Mouse (Mus musculus) heart, embryonic 13.5 days (tissue): ENCODE measurements around the gene Lin37. TPM values are rescaled to one million over a fixed set of nuclear protein-coding genes. Genes with fewer than 3 reads are reported as not detected.

Experiments
- ATAC-seq: fragments of 200-750 bp; cut with Nextera tagmentation; 2 replicates; pipeline ENCODE4 v1.8.0; 2017; ENCODE audit warnings: moderate TSS enrichment; ENCODE audit not compliant: insufficient number of reproducible peaks, low FRiP score, low TSS enrichment; ENCODE audit errors: extremely low read depth
- H3K27ac ChIP-seq: fragments of 300-500 bp; sonication (generic); replicated peaks from 2 replicates; pipeline ENCODE4 v1.5.1; 2015; ENCODE audit warnings: moderate library complexity, mild to moderate bottlenecking, inconsistent platforms
- H3K27me3 ChIP-seq: fragments of 300-500 bp; sonication (generic); replicated peaks from 2 replicates; pipeline ENCODE4 v1.6.1; 2015; ENCODE audit warnings: mild to moderate bottlenecking, inconsistent platforms
- H3K36me3 ChIP-seq: fragments of 300-500 bp; sonication (generic); 2 replicates; pipeline ENCODE4 v1.6.1; 2015; ENCODE audit warnings: mild to moderate bottlenecking, inconsistent platforms
- H3K4me1 ChIP-seq: fragments of 300-500 bp; sonication (generic); 2 replicates; pipeline ENCODE4 v1.6.1; 2015; ENCODE audit warnings: inconsistent platforms
- H3K4me2 ChIP-seq: fragments of 300-500 bp; sonication (generic); 2 replicates; pipeline ENCODE4 v1.6.1; 2015; ENCODE audit warnings: inconsistent platforms, mild to moderate bottlenecking, moderate library complexity
- H3K4me3 ChIP-seq: fragments of 300-500 bp; sonication (generic); 2 replicates; pipeline ENCODE4 v1.5.1; 2015; ENCODE audit warnings: moderate library complexity, mild to moderate bottlenecking, inconsistent platforms
- H3K9ac ChIP-seq: fragments of 300-500 bp; sonication (generic); 2 replicates; pipeline ENCODE4 v1.6.1; 2015; ENCODE audit warnings: inconsistent platforms, mild to moderate bottlenecking, moderate library complexity
- H3K9me3 ChIP-seq: fragments of 300-500 bp; sonication (generic); 2 replicates; pipeline ENCODE4 v1.6.1; 2016; ENCODE audit warnings: inconsistent platforms
- WGBS: fragments of 180-500 bp; shearing (Covaris S2); methylation state at CpG from one replicate; pipeline ENCODE4 v1.1.7; 2015; ENCODE audit warnings: mixed read lengths; 5-methylcytosine and 5-hydroxymethylcytosine counted together
- polyA plus RNA-seq: library from polyadenylated mRNA; unstranded; fragments of >200 nt; fragmentation: Nextera tagmentation; extraction: Ambion mirVana; gene quantifications from 2 replicates; pipeline ENCODE4 v1.2.1, GENCODE M21; 2015

Gene Lin37
- polyA plus RNA-seq = 31.0 and 36.9 TPM in 2 replicates

DNA sequence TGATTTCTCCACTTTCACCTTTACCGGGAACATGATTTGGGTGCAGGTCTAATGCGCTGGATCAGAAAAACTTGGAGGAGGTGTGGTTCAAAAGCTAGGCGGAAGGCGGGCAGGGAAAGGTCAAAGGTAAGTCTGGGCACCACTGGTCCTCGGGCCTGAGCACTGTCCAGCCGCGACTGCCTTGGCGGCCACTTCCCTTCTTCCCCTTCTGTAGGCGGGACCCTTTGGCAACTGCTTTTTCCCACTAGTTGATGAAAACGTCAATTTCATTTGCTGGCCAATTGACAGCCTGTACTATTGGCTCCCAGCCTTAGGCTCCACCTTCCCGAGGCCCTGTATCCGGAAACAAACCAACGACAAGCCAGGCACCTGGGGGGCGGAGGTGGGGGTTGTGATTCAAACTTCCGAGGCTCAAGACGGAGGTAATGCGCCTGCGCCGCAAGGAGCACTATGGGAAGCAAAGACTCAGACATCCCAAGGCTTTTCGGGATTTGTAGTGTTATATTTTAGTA, at the start of gene Lin37:
TSS of gene Lin37 (minus strand) at position 396 of the 512 bp plus-strand sequence.
- peaks cover 45% of the 10 kb centered on the region for H3K36me3 ChIP-seq
- H3K9me3 ChIP-seq = no peaks in the 10 kb centered on the region
- H3K27ac ChIP-seq = peak within 1 kb of the TSS; percentile 61
- H3K4me2 ChIP-seq = peak within 1 kb of the TSS; percentile 98
- peak within 1 kb of the TSS; percentile 72 for H3K4me3 ChIP-seq
- H3K27me3 ChIP-seq = no peaks in the 10 kb centered on the region
- peaks cover 33% of the 10 kb centered on the region for H3K4me1 ChIP-seq
- WGBS = under 1% methylated on average over 20 of the region's 20 CpGs
- ATAC-seq = peak; percentile 61
- peak within 1 kb of the TSS; percentile 90 for H3K9ac ChIP-seq

DNA sequence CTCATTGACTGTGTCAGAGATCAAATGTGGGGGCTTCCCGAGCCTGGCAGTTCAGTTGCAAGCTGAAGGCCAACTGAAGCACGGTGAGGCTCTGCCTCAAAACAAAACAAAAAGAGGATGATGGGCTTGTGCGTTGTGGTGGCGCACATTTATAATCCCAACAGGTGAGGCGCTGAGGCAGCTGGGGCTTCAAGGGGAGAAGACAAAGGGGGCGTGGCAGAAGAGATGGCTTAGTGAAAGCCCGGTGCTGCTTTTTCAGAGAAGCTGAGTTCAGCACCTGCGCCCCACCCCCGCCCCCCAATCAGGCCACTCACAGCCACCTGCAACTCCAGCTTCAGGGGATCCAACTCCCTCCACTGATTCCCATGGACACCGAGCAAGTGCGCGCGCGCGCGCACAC, 48.8 kb upstream of the Lin37 start:
- Histone ChIP-seq H3K4me1 (peaks cover 14% of the 10 kb centered on the region), H3K9ac (no peak overlapping the region), H3K9me3 (no peaks in the 10 kb centered on the region), H3K4me2 (no peak overlapping the region), H3K27me3 (0 out of 2 replicates have a peak, but pooled peaks cover 3% of the 10 kb centered on the region), H3K27ac (no peak overlapping the region), H3K4me3 (no peak overlapping the region), H3K36me3 (no peaks in the 10 kb centered on the region)
- ATAC-seq = no peak
- 48% methylated on average over 16 of the region's 16 CpGs for WGBS

DNA sequence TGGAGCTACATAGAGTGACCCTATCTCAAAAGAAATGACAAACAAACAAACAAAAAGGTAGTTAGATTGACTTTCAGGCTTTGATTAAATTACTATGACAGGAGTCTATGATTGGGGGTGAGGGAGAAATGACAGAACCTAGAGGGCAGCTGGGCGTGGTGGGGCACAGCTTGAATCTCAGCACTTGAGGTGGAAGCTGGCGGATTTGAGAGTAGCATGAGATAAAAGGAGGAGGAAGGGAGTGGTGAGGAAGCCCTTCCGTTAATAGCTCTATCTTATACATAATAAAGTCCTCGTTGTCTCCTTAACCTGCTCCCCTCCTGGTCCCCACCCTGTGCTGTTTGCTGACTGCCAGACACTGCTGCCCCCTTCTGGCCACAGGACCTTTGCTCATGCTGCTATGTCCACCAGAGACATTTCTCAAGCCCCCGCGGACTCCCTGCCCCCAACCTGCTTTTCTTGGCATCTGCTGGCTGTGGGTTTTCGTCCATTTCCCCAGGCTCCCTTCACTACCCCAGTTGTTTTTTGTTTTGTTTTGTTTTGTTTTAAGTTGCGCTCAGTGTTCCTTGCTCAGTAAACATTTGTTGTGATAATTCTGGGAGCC, 48.2 kb upstream of the Lin37 start:
- WGBS = 21% methylated on average over 8 of the region's 8 CpGs
- no peaks in the 10 kb centered on the region for H3K9me3 ChIP-seq
- H3K4me3 ChIP-seq = no peak overlapping the region
- H3K27ac ChIP-seq = no peak overlapping the region
- H3K36me3 ChIP-seq = no peaks in the 10 kb centered on the region
- no peak for ATAC-seq
- H3K4me2 ChIP-seq = no peak overlapping the region
- H3K9ac ChIP-seq = no peak overlapping the region
- H3K27me3 ChIP-seq = 0 out of 2 replicates have a peak, but pooled peaks cover 3% of the 10 kb centered on the region
- peaks cover 14% of the 10 kb centered on the region for H3K4me1 ChIP-seq

DNA sequence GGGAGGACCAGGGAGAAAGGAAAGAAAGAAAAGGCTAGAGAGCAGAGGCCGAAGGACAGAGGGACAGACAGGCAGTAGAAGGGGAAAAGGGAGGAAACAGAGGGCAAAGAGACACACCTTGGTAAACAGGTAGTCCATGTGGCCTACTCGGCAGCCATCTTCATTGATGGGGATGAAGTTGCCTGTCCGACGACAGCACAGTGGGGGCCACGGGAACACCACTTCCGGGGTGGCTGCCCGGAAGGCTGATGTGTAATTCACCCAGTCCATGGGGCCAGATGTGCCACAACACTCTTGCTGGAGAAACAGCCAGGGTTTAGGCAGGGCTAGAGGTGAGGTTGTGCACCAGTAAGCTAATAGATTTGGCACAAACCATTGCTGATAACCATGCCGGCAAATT, 45.3 kb upstream of the Lin37 start:
- H3K27ac ChIP-seq = no peak overlapping the region
- H3K9me3 ChIP-seq = no peaks in the 10 kb centered on the region
- H3K4me3 ChIP-seq = no peak overlapping the region
- 0 out of 2 replicates have a peak, but pooled peaks cover 3% of the 10 kb centered on the region for H3K27me3 ChIP-seq
- H3K4me2 ChIP-seq = no peak overlapping the region
- WGBS = 76% methylated on average over 8 of the region's 8 CpGs
- peaks cover 18% of the 10 kb centered on the region for H3K4me1 ChIP-seq
- H3K9ac ChIP-seq = no peak overlapping the region
- no peak for ATAC-seq
- no peaks in the 10 kb centered on the region for H3K36me3 ChIP-seq

DNA sequence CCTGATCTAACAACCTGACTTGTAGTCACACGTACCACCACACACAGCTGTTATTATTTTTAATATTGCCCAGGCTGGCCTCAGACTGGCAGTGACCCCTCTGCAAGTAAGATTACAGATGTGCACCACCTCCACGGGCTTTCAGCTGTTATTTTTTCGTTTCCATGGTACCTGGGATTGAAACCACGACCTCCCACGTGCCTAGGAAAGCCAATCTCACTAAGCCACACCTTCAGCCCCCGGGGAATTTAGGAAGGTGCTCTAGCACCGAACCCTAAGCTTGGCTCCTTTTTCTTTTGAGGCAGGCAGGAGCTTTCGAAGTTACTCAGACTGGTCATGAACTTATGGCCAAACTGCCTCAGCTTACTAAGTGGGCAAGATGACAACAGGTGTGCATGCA, 44.8 kb upstream of the Lin37 start:
- WGBS = 41% methylated on average over 8 of the region's 8 CpGs

DNA sequence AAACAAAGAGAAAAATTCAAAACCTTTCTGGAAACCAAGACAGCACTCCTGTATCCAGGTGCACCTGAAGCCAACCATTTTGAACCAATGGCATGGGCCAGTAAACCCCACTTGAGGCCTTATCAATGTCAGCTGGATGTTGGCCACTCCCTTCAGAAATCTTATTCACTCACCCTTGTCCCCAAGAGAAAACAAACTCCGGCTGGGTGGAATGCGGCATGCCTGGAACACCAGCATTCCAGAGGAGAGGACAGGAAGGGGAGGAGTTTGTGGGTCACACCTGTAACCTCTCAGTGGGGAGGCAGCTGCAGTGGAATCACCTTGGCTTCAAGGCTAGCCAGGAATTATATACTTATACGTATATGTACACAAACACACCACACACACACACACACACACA, 42.9 kb upstream of the Lin37 start:
- no peaks in the 10 kb centered on the region for H3K36me3 ChIP-seq
- H3K9ac ChIP-seq = no peak overlapping the region
- no peak overlapping the region for H3K27ac ChIP-seq
- H3K9me3 ChIP-seq = no peaks in the 10 kb centered on the region
- H3K4me1 ChIP-seq = peaks cover 15% of the 10 kb centered on the region
- 27% methylated on average over 3 of the region's 3 CpGs for WGBS
- no peak overlapping the region for H3K4me2 ChIP-seq
- no peak overlapping the region for H3K4me3 ChIP-seq
- 0 out of 2 replicates have a peak, but pooled peaks cover 5% of the 10 kb centered on the region for H3K27me3 ChIP-seq
- no peak for ATAC-seq

More for the DNA sequence above, 44.8 kb upstream of the Lin37 start:
- Histone ChIP-seq H3K4me1 (peaks cover 18% of the 10 kb centered on the region), H3K27ac (no peak overlapping the region), H3K9ac (no peak overlapping the region), H3K4me2 (no peak overlapping the region), H3K27me3 (0 out of 2 replicates have a peak, but pooled peaks cover 3% of the 10 kb centered on the region), H3K4me3 (no peak overlapping the region), H3K36me3 (no peaks in the 10 kb centered on the region), H3K9me3 (no peaks in the 10 kb centered on the region)
- ATAC-seq = no peak

DNA sequence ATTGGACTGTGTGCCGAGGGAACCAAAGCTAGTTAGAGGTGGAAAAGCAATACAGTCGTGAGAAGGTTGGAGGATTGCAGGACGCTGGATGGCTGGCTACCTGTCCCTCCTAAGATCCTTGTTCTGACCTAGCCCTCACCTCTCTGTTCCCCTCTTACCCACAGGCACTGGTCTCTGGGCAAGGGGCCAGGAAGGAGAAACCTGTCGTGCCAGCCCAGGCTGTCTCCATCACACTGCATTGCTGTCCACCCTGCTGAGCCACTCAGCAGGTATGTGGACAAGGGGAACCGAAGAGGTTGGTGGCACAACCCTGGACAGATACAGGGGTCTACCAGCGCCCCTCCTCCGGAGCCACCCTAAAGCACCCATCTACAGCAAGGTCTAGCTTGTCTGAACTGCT, 41.0 kb upstream of the Lin37 start:
- H3K4me2 ChIP-seq = peak overlapping the region; percentile 49; the same call in 1 of the 2 replicates
- peak overlapping the region; percentile 21; the same call in 1 of the 2 replicates for H3K9ac ChIP-seq
- H3K4me3 ChIP-seq = no peak overlapping the region
- H3K36me3 ChIP-seq = no peaks in the 10 kb centered on the region
- WGBS = 55% methylated on average over 7 of the region's 7 CpGs
- H3K4me1 ChIP-seq = peaks cover 15% of the 10 kb centered on the region
- H3K27ac ChIP-seq = no peak overlapping the region
- peaks cover 16% of the 10 kb centered on the region for H3K27me3 ChIP-seq
- ATAC-seq = no peak
- H3K9me3 ChIP-seq = no peaks in the 10 kb centered on the region

DNA sequence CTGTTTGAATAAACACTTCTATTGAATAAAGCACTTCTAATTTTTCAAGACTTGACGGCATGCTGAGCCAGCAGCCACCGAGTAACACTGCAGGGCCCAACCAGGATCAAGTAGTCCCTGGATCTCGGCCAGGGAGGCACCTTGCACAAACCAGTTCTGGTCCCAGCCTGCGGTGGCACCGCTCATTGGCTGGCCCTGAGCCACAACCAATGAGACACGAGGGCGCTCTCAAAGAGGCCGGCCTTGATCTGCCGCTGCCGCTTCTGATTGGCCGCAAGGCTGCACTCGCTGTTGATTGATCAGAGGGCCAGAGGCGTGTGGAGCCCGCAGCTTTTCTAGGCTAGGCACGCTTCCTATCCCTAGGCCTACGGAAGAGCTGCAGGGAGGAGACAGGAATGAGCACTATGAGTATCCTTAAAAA, 40.3 kb upstream of the Lin37 start:
- Histone ChIP-seq H3K4me1 (peaks cover 15% of the 10 kb centered on the region), H3K4me3 (no peak overlapping the region), H3K9me3 (no peaks in the 10 kb centered on the region), H3K27me3 (peaks cover 23% of the 10 kb centered on the region), H3K27ac (no peak overlapping the region), H3K9ac (0 out of 2 replicates have a peak overlapping the region, but pooled peaks have one; percentile 21), H3K4me2 (peak overlapping the region; percentile 49), H3K36me3 (no peaks in the 10 kb centered on the region)
- ATAC-seq = peak; percentile 85
- WGBS = under 1% methylated on average over 16 of the region's 16 CpGs

DNA sequence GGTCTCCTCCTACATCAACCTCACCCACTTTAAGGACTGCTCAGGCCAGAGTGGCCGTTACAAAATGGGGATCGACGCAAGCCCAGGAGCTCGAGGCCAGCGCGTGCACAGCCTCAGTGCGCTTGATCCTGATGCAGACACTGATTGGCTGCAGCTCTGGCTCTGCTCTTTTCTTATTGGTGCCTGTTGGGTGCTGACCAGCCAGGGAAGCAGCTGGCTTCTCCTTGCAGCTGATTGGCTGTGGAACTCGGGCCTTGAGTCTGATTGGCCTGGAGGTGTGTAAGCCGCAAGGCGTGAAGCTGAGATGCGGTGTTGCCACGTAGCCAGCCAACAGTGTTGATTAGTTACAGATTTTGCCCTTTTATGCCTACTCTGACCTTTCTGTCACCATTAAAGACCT, 39.1 kb upstream of the Lin37 start, which contains the start of gene Zbtb32:
TSS of gene Zbtb32 (minus strand) at position 124 of the 400 bp plus-strand sequence.
- WGBS = 88% methylated on average over 12 of the region's 12 CpGs
- Histone ChIP-seq H3K9ac (no peak within 1 kb of the TSS), H3K9me3 (no peaks in the 10 kb centered on the region), H3K27ac (no peak within 1 kb of the TSS), H3K4me3 (no peak within 1 kb of the TSS), H3K4me1 (peaks cover 15% of the 10 kb centered on the region), H3K4me2 (peak within 1 kb of the TSS; percentile 49; the same call in 1 of the 2 replicates), H3K36me3 (no peaks in the 10 kb centered on the region), H3K27me3 (peaks cover 30% of the 10 kb centered on the region)
- no peak for ATAC-seq

DNA sequence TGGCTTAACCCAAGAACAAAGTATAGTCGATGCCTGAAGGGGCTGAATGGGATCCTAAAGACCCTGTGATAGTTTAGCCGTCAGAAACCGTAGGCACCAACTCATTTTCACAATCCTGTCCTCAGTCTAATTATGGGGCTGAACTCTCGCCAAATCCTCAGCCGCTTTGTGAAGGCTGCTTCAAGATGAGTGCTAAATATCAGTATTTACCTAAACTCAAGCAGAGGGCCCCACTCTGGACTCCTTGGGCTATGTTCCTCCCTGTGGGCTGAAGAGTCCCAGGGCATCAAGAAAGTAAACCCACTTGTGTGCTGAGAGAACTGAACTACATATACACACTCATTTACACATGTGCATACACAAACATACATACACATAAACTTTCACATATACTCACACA, 37.2 kb upstream of the Lin37 start:
- WGBS = 72% methylated on average over 5 of the region's 5 CpGs
- no peak overlapping the region for H3K27ac ChIP-seq
- H3K9ac ChIP-seq = no peak overlapping the region
- no peak overlapping the region for H3K4me2 ChIP-seq
- H3K9me3 ChIP-seq = no peaks in the 10 kb centered on the region
- ATAC-seq = no peak
- peaks cover 12% of the 10 kb centered on the region for H3K4me1 ChIP-seq
- no peaks in the 10 kb centered on the region for H3K36me3 ChIP-seq
- peaks cover 30% of the 10 kb centered on the region for H3K27me3 ChIP-seq
- H3K4me3 ChIP-seq = no peak overlapping the region

DNA sequence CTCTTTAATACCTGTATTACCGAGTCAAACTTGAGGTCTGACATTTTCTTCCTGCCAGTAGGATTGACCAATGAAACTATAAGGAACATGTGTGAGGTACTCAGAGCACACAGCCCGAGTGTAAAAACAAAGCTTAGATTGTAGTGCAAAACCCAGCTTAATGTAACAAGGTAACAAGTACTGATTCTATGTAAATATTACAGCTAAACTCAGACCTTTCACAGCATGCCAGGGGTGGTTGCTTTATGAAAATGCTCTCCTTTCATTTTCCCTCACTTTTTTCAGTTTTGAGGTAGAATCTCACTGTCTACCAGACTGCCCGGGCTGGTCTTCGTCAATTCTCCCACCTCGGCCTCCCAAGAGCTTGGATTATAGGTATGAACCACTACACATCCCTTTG, 36.5 kb upstream of the Lin37 start:
- no peak overlapping the region for H3K4me2 ChIP-seq
- H3K36me3 ChIP-seq = no peaks in the 10 kb centered on the region
- H3K27ac ChIP-seq = no peak overlapping the region
- WGBS = 72% methylated on average over 5 of the region's 5 CpGs
- no peak overlapping the region for H3K4me3 ChIP-seq
- H3K9me3 ChIP-seq = no peaks in the 10 kb centered on the region
- H3K9ac ChIP-seq = no peak overlapping the region
- peaks cover 12% of the 10 kb centered on the region for H3K4me1 ChIP-seq
- ATAC-seq = no peak
- peaks cover 30% of the 10 kb centered on the region for H3K27me3 ChIP-seq
